Mouse (Mus musculus): Measurements from ENCODE around the gene Kcnd3.

Gene Kcnd3

GRCm38 (mm10) chr3:105660530-105660929 lies 208.4 kb downstream of the Kcnd3 start:
- in situ Hi-C loops (cut with MseI, MboI) = no loop called here

GRCm38 (mm10) chr3:105663043-105663442 lies 210.9 kb downstream of the Kcnd3 start:
- in situ Hi-C loops (cut with MseI, MboI) = no loop called here

GRCm38 (mm10) chr3:105665105-105665765 lies 213.1 kb downstream of the Kcnd3 start:
- in situ Hi-C loops (cut with MseI, MboI) = no loop called here

- in situ Hi-C loops (cut with MseI, MboI) = no loop called here
Measured at GRCm38 (mm10) chr3:105666996-105667523, 214.9 kb downstream of the Kcnd3 start.

GRCm38 (mm10) chr3:105668161-105668560 lies 216.0 kb downstream of the Kcnd3 start:
- in situ Hi-C loops (cut with MseI, MboI) = no loop called here

GRCm38 (mm10) chr3:105669776-105670175 lies 217.6 kb downstream of the Kcnd3 start:
- in situ Hi-C loops (cut with MseI, MboI) = no loop called here

- in situ Hi-C loops (cut with MseI, MboI) = no loop called here
Measured at GRCm38 (mm10) chr3:105670801-105671200, 218.7 kb downstream of the Kcnd3 start.

GRCm38 (mm10) chr3:105674595-105675218 lies 222.6 kb downstream of the Kcnd3 start:
- in situ Hi-C loops (cut with MseI, MboI) = loop anchor here in 1 of 2 experiments (5.0 kb wide), 1 partner anchor 48 kb away; no protein-coding TSS in a partner anchor

GRCm38 (mm10) chr3:105675932-105676331 lies 223.8 kb downstream of the Kcnd3 start:
- in situ Hi-C loops (cut with MseI, MboI) = loop anchor here in 1 of 2 experiments (5.0 kb wide), 1 partner anchor 46 kb away; no protein-coding TSS in a partner anchor

- in situ Hi-C loops (cut with MseI, MboI) = no loop called here
Measured at GRCm38 (mm10) chr3:105680346-105680745, 228.2 kb downstream of the Kcnd3 start.

GRCm38 (mm10) chr3:105686394-105687323 lies 234.5 kb downstream of the Kcnd3 start:
- in situ Hi-C loops (cut with MseI, MboI) = no loop called here

GRCm38 (mm10) chr3:105687324-105688060 lies 235.4 kb downstream of the Kcnd3 start, which contains the start of gene Ddx20:
Gene Ddx20, minus strand, starts transcription at chr3:105687574.
- in situ Hi-C loops (cut with MseI, MboI) = no loop called here

- in situ Hi-C loops (cut with MseI, MboI) = no loop called here
Measured at GRCm38 (mm10) chr3:105688536-105688935, 236.4 kb downstream of the Kcnd3 start.

- in situ Hi-C loops (cut with MseI, MboI) = no loop called here
Measured at GRCm38 (mm10) chr3:105693327-105694080, 241.4 kb downstream of the Kcnd3 start.

- in situ Hi-C loops (cut with MseI, MboI) = no loop called here
Measured at GRCm38 (mm10) chr3:105695476-105696386, 243.6 kb downstream of the Kcnd3 start.

GRCm38 (mm10) chr3:105696387-105697147 lies 244.4 kb downstream of the Kcnd3 start:
- in situ Hi-C loops (cut with MseI, MboI) = no loop called here

GRCm38 (mm10) chr3:105697148-105697441 lies 245.0 kb downstream of the Kcnd3 start:
- in situ Hi-C loops (cut with MseI, MboI) = no loop called here

GRCm38 (mm10) chr3:105698311-105698710 lies 246.2 kb downstream of the Kcnd3 start:
- in situ Hi-C loops (cut with MseI, MboI) = no loop called here
